Mouse (Mus musculus) E14TG2a.4 (cell line): Measurements from ENCODE around the gene Tifa.

Experiments used
- CTCF ChIP-seq: conservative IDR thresholded peaks from 2 replicates; pipeline ENCODE4 v1.5.1; 2014; ENCODE audit warnings: low read length
- NANOG ChIP-seq: IDR thresholded peaks from 2 replicates; pipeline ENCODE4 v1.6.1; 2014; ENCODE audit warnings: borderline replicate concordance, low read length, mixed read lengths
- POU5F1 ChIP-seq: IDR thresholded peaks from 2 replicates; pipeline ENCODE4 v1.6.1; 2014; ENCODE audit warnings: low read length, borderline replicate concordance

- no peak for TF ChIP-seq CTCF
- no peak for TF ChIP-seq NANOG
- TF ChIP-seq POU5F1, result no peak
These were observed 85.5 kb downstream of the Tifa start for GRCm38 (mm10) chr3:127875059-127875458.
